Mouse (Mus musculus): ENCODE data around the gene Igfbp7.
A peak's percentile ranks its signal among the peaks of the same experiment; 100 is the strongest.

Igfbp7 gene

GRCm38 (mm10) chr5:77380321-77380901 is 27.4 kb downstream of the Igfbp7 start:
- no peak for DNase-seq (ENCODE audit: low read depth, low spot score)

- no peak for DNase-seq (ENCODE audit: low read depth, low spot score)
Measured at GRCm38 (mm10) chr5:77379434-77380135, 28.3 kb downstream of the Igfbp7 start.

- DNase-seq (ENCODE audit: low read depth, low spot score) = no peak
Measured at GRCm38 (mm10) chr5:77378027-77378426, 29.8 kb downstream of the Igfbp7 start.

GRCm38 (mm10) chr5:77375546-77375945 is 32.3 kb downstream of the Igfbp7 start:
- DNase-seq (ENCODE audit: low read depth, low spot score) = no peak

- DNase-seq (ENCODE audit: low read depth, low spot score) = no peak
Measured at GRCm38 (mm10) chr5:77374945-77375344, 32.9 kb downstream of the Igfbp7 start.

- DNase-seq (ENCODE audit: low read depth, low spot score) = peak; percentile 79
Measured at GRCm38 (mm10) chr5:77372778-77373177, 35.1 kb downstream of the Igfbp7 start.

- no peak for DNase-seq (ENCODE audit: low read depth, low spot score)
Measured at GRCm38 (mm10) chr5:77372242-77372641, 35.6 kb downstream of the Igfbp7 start.

- no peak for DNase-seq (ENCODE audit: low read depth, low spot score)
Measured at GRCm38 (mm10) chr5:77370378-77370892, 37.4 kb downstream of the Igfbp7 start.

- DNase-seq (ENCODE audit: low read depth, low spot score) = no peak
Measured at GRCm38 (mm10) chr5:77369394-77369793, 38.4 kb downstream of the Igfbp7 start.

GRCm38 (mm10) chr5:77368194-77368593 is 39.6 kb downstream of the Igfbp7 start:
- DNase-seq (ENCODE audit: low read depth, low spot score) = no peak

- DNase-seq (ENCODE audit: low read depth, low spot score) = no peak
Measured at GRCm38 (mm10) chr5:77367682-77368081, 40.2 kb downstream of the Igfbp7 start.

GRCm38 (mm10) chr5:77367145-77367544 is 40.7 kb downstream of the Igfbp7 start:
- DNase-seq (ENCODE audit: low read depth, low spot score) = no peak

- DNase-seq (ENCODE audit: low read depth, low spot score) = no peak
Measured at GRCm38 (mm10) chr5:77366313-77366712, 41.5 kb downstream of the Igfbp7 start.

- DNase-seq (ENCODE audit: low read depth, low spot score) = no peak
Measured at GRCm38 (mm10) chr5:77364443-77365038, 43.3 kb downstream of the Igfbp7 start.

GRCm38 (mm10) chr5:77363650-77364049 is 44.2 kb downstream of the Igfbp7 start:
- DNase-seq (ENCODE audit: low read depth, low spot score) = no peak

GRCm38 (mm10) chr5:77362120-77362519 is 45.7 kb downstream of the Igfbp7 start:
- DNase-seq (ENCODE audit: low read depth, low spot score) = no peak

GRCm38 (mm10) chr5:77361006-77361405 is 46.8 kb downstream of the Igfbp7 start:
- no peak for DNase-seq (ENCODE audit: low read depth, low spot score)

- no peak for DNase-seq (ENCODE audit: low read depth, low spot score)
Measured at GRCm38 (mm10) chr5:77359971-77360370, 47.9 kb downstream of the Igfbp7 start.

GRCm38 (mm10) chr5:77358347-77358746 is 49.5 kb downstream of the Igfbp7 start:
- no peak for DNase-seq (ENCODE audit: low read depth, low spot score)

- DNase-seq (ENCODE audit: low read depth, low spot score) = peak; percentile 66
Measured at GRCm38 (mm10) chr5:77357405-77358149, 50.3 kb downstream of the Igfbp7 start.

GRCm38 (mm10) chr5:77355307-77356265 is 52.3 kb downstream of the Igfbp7 start:
- no peak for DNase-seq (ENCODE audit: low read depth, low spot score)
